Mouse (Mus musculus) ES-E14 (cell line): ENCODE data around the gene Dlx2. TPM values are rescaled to one million over a fixed set of nuclear protein-coding genes. Genes with fewer than 3 reads are reported as not detected.

Source experiments
- DNase-seq: peaks from one replicate; pipeline ENCODE4 v3.0.0-alpha.2; 2013; ENCODE audit warnings: low read depth, low spot score
- H3K27ac ChIP-seq: 2 replicates; pipeline ENCODE4 v1.5.1; 2012; ENCODE audit warnings: low read depth, mild to moderate bottlenecking, low read length, moderate library complexity, mixed read lengths; ENCODE audit not compliant: poor library complexity, insufficient read depth, severe bottlenecking
- H3K36me3 ChIP-seq: 2 replicates; pipeline ENCODE4 v1.6.1; 2012; ENCODE audit warnings: mild to moderate bottlenecking, low read length, moderate library complexity, mixed read lengths; ENCODE audit not compliant: control insufficient read depth, poor library complexity, insufficient read depth, severe bottlenecking
- H3K4me1 ChIP-seq, 2 experiments: fragments of 150-350 bp in 1 of 2; sonication (generic) in 1 of 2; 2 replicates each; pipeline ENCODE4 v1.6.1; 2012; ENCODE audit warnings: low read length in 2 of 2, mild to moderate bottlenecking in 1 of 2, mixed read lengths in 1 of 2; ENCODE audit not compliant: control insufficient read depth in 2 of 2, insufficient read depth in 2 of 2, poor library complexity in 1 of 2
- H3K4me3 ChIP-seq, 2 experiments: fragments of 150-350 bp in 1 of 2; sonication (generic) in 1 of 2; 2 replicates each; pipeline ENCODE4 v1.5.1; 2012; ENCODE audit warnings: low read length in 2 of 2, low read depth in 1 of 2, mild to moderate bottlenecking in 1 of 2, mixed read lengths in 1 of 2; ENCODE audit not compliant: insufficient read depth in 1 of 2, poor library complexity in 1 of 2, severe bottlenecking in 1 of 2
- H3K9ac ChIP-seq: 2 replicates; pipeline ENCODE4 v1.6.1; 2012; ENCODE audit warnings: low read depth, mild to moderate bottlenecking, low read length, mixed read lengths; ENCODE audit not compliant: poor library complexity, insufficient read depth, severe bottlenecking
- H3K9me3 ChIP-seq: fragments of 150-350 bp; sonication (generic); 2 replicates; pipeline ENCODE4 v1.6.1; 2012; ENCODE audit warnings: low read depth, mild to moderate bottlenecking, low read length; ENCODE audit not compliant: control insufficient read depth, insufficient read depth
- CHD2 ChIP-seq: IDR thresholded peaks from 2 replicates; pipeline ENCODE4 v1.6.1; 2014; ENCODE audit warnings: mild to moderate bottlenecking, low read depth, low read length, inconsistent platforms
- HCFC1 ChIP-seq: IDR thresholded peaks from 2 replicates; pipeline ENCODE4 v1.6.1; 2012; ENCODE audit warnings: low read length, inconsistent platforms, borderline replicate concordance; ENCODE audit not compliant: insufficient read depth
- MAFK ChIP-seq: IDR thresholded peaks from 2 replicates; pipeline ENCODE4 v1.6.1; 2014; ENCODE audit warnings: mild to moderate bottlenecking, low read depth, low read length, inconsistent platforms; ENCODE audit not compliant: insufficient read depth
- ZC3H11A ChIP-seq: IDR thresholded peaks from 2 replicates; pipeline ENCODE4 v1.6.1; 2012; ENCODE audit warnings: low read depth, mild to moderate bottlenecking, inconsistent platforms, low read length, borderline replicate concordance
- ZNF384 ChIP-seq: IDR thresholded peaks from 2 replicates; pipeline ENCODE4 v1.6.1; 2012; ENCODE audit warnings: low read depth, low read length, inconsistent platforms
- in situ Hi-C, 2 experiments: fragments of 600-800 bp; cut with MboI; formaldehyde crosslinking; loops; one replicate each; pipeline ENCODE4 v1.15.1; 2025; ENCODE audit warnings: low sequenced_read_pairs in 2 of 2, inconsistent platforms in 1 of 2; ENCODE audit not compliant: unreplicated experiment in 2 of 2
- total RNA-seq: library from RNA; depleted of rRNA; stranded (reverse); fragments of 300-350 nt; gene quantifications from 2 replicates; pipeline ENCODE4 v1.2.3, GENCODE M21; 2012

The Dlx2 gene
- total RNA-seq, 1 experiment = 0.80 TPM

DNA sequence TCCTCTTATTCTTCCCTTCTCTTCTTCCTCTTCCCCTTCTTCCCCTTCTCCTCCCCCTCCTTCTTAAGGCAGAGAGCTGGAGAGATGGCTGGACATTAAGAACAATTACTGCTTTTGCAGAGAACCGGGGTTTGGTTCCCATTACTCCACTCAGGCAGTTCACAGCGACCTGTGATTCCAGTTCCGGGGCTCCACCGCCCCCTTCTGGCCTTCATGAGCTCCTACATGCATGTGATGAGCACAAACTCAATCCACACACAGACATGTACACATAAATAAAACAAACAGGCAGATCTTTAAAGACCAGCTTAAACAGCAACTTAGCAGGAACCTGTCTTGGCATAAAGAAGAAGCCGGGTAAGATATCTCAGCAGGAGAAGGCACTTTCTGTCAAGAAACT lies 9.5 kb upstream of the Dlx2 start:
- TF ChIP-seq HCFC1 (no peak), CHD2 (no peak), ZNF384 (no peak), MAFK (no peak), ZC3H11A (no peak; the same call in 1 of the 2 replicates)
- Histone ChIP-seq H3K9ac (no peak overlapping the region), H3K9me3 (no peaks in the 10 kb centered on the region), H3K36me3 (no peaks in the 10 kb centered on the region), H3K4me3 (no peak overlapping the region), H3K4me1 (peaks cover 0 to 3% of the 10 kb centered on the region in 2 experiments; a peak in 1 of 4 replicates), H3K27ac (no peak overlapping the region)
- in situ Hi-C loops = no loop called here
- DNase-seq = peak; percentile 44

DNA sequence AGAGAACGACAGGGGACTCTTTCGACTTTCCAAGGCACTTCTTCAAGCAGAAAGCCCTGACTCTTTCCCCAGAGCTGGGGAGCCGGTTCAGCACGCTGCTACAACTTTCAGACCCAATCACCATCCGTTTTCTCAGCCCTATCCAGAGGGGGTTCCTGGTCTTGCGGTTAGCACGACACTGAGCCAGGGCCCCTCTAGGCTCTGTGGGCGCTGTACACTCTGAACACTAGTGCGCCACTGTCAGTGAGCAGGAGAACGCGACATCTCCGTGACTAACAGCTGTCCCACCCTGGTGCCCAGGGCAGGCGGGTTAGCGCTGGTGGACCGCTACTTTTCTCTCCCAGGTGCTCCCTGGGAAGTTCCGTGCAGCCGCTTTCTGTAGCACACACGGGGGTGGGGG lies 5.2 kb upstream of the Dlx2 start:
- Histone ChIP-seq H3K36me3 (no peaks in the 10 kb centered on the region), H3K9me3 (no peaks in the 10 kb centered on the region), H3K4me1 (peaks cover 0 to 4% of the 10 kb centered on the region in 2 experiments; a peak in 1 of 4 replicates), H3K27ac (no peak overlapping the region), H3K4me3 (peak overlapping the region in 1 of 2 experiments; percentile 22; a peak in 1 of 4 replicates), H3K9ac (no peak overlapping the region)
- DNase-seq = no peak
- TF ChIP-seq ZC3H11A (no peak), HCFC1 (no peak), ZNF384 (no peak), MAFK (no peak), CHD2 (no peak)
- in situ Hi-C loops = no loop called here

DNA sequence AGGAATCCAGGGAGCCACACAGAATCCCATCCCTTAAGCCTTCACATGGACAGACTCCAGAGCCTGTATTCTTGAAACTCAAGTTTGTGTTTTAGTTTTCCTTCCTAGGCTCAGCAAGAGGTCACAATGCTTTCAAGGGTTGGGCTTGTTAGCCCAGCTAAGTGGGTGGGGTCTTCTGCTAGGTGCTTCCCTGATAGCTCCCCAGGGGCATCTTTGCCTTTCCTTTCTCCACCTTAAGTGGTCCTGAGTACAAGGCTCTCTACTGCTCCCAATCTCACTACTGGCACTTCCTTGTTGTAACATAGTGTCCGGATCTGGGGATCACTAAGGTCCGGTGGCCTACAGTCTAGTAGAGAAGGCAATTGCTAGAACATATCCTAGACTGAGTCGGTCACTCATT lies 3.8 kb upstream of the Dlx2 start:
- H3K36me3 ChIP-seq = no peaks in the 10 kb centered on the region
- H3K4me3 ChIP-seq = no peak overlapping the region
- H3K4me1 ChIP-seq = peaks cover 0 to 4% of the 10 kb centered on the region in 2 experiments; a peak in 1 of 4 replicates
- TF ChIP-seq HCFC1 = no peak
- TF ChIP-seq ZC3H11A = no peak
- no peak for TF ChIP-seq MAFK
- no peak for TF ChIP-seq CHD2
- TF ChIP-seq ZNF384 = no peak
- H3K9me3 ChIP-seq = no peaks in the 10 kb centered on the region
- no peak for DNase-seq
- H3K9ac ChIP-seq = no peak overlapping the region
- no peak overlapping the region for H3K27ac ChIP-seq
- in situ Hi-C loops = no loop called here

DNA sequence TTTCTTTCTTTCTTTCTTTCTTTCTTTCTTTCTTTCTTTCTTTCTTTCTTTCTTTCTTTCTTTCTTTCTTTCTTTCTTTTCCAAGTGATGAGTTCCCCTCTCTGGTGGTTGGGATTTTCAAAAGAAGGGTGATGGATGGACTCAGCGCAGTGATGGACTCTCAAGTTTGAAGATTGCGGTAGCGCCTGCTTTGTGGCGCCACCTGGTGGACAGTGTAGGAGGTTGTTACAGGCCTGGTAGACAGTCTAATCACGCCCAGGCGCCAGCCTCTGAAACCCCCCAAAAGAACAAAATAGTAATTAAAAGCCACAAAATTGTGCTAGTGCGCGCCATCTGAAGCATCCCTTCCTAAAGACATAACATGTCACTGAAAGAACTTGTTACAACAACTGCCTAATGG lies 1.3 kb upstream of the Dlx2 start:
- DNase-seq = no peak
- Histone ChIP-seq H3K9me3 (no peaks in the 10 kb centered on the region), H3K4me3 (no peak overlapping the region), H3K4me1 (peaks cover 0 to 8% of the 10 kb centered on the region in 2 experiments; a peak in 1 of 4 replicates), H3K36me3 (no peaks in the 10 kb centered on the region), H3K9ac (no peak overlapping the region), H3K27ac (no peak overlapping the region)
- in situ Hi-C loops = loop anchor here (5.0 to 25.0 kb wide), 4 partner anchors 96 to 1961 kb away; partner anchors contain the start of genes Lrp2 (in 1 of the 2) and Metap1d (in 1 of the 2)
- TF ChIP-seq ZNF384 (no peak), ZC3H11A (peak; percentile 84)

DNA sequence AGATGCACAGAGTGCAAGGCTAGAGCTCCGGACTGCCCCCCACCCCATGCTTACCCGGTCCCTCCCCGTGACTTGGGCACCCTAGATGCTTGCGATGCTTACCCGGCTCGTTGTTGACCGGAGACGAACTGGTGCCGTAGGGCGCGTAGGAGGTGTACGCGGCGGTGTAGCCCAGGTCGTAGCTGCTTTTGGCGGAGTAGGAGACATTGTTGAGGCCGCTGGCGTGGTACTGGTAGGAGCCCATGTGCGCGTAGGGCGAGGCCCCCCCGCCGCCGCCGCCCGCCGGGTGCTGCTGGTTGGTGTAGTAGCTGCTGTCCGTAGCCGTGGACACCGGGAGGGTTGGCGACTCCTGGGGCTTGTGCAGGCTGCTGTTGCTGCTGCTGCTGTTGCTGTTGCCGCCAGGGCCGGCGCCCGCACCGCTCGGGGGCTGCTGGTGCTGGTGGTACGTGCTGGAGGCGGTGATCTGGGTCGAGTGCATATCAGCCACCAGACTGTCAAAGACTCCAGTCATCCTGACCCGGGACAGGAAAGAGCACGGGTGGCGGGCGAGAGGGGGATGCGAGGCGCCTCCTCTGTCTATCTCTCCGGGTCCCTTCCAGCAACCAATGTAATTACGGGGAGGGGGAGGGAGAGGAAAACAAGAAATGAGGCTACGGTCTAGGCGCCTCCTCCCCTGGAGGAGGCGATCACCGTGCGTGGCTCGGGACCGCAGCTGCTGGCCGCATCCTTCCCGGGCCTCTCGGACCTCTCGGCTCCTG lies 493 bp downstream of the Dlx2 start:
- Histone ChIP-seq H3K27ac (no peak overlapping the region), H3K36me3 (no peaks in the 10 kb centered on the region), H3K4me3 (peak overlapping the region; percentile 66 to 76), H3K9me3 (no peaks in the 10 kb centered on the region), H3K9ac (no peak overlapping the region), H3K4me1 (peaks cover 0 to 12% of the 10 kb centered on the region in 2 experiments; a peak in 1 of 4 replicates)
- in situ Hi-C loops = loop anchor here (5.0 to 25.0 kb wide), 4 partner anchors 94 to 1959 kb away; partner anchors contain the start of genes Lrp2 (in 1 of the 2) and Metap1d (in 1 of the 2)
- DNase-seq = no peak
- TF ChIP-seq CHD2 = no peak
- TF ChIP-seq MAFK = no peak
- no peak for TF ChIP-seq ZNF384
- no peak; the same call in 1 of the 2 replicates for TF ChIP-seq HCFC1
- no peak for TF ChIP-seq ZC3H11A
